Mouse (Mus musculus): ENCODE data around the gene Calml3. TPM values are rescaled to one million over a fixed set of nuclear protein-coding genes. Genes with fewer than 3 reads are reported as not detected.
"Not testable (repeated sequence)": the region's sequence is repeated elsewhere in the genome, so short reads cannot be mapped to it uniquely, and the experiment has no call there.

Calml3 gene
- not detected in 2 replicates for polyA plus RNA-seq (2012; ENCODE audit: insufficient read depth, low replicate concordance)

- H3K27me3 ChIP-seq (replicated peaks), result peaks cover 6% of the 10 kb centered on the region
- no peak within 1 kb of the TSS for H3K4me3 ChIP-seq (replicated peaks)
- no peaks in the 10 kb centered on the region for H3K36me3 ChIP-seq (replicated peaks; ENCODE audit: low read length)
- no peak for TF ChIP-seq FLI1 (IDR thresholded peaks at IDR 0.05; ENCODE audit: low read length)
- no peak for TF ChIP-seq GATA1 (IDR thresholded peaks at IDR 0.05; ENCODE audit: borderline replicate concordance, low read length)
- H3K4me1 ChIP-seq, result peaks cover 5% of the 10 kb centered on the region
- peaks cover 5% of the 10 kb centered on the region for H3K9me3 ChIP-seq
Observed at GRCm38 (mm10) chr13:3804186-3804585, at the start of gene Calml3. TSS of gene Calml3 (minus strand) at chr13:3804316.

DNA sequence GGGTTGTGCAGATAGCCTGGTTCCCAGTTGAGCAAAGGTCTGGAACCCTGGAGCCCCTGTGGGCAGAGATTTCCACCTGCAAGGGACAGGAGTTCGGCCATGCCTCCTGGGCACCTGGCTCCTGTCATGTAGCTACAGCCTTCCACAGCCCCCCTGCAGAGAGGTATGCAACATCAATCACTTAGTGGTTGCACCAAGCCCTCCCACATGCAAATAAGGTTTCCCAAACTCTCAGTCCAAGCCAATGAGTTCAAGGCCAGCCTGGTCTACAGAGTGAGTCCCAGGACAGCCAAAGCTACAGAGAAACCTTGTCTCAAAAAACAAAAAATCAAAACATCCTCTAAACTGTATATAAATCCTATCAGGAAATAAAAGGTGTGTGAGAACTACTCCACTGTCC is 46.2 kb upstream of the Calml3 start:
- no peak overlapping the region for H3K4me3 ChIP-seq (replicated peaks)
- H3K9me3 ChIP-seq, result 0 out of 2 replicates have a peak, but pooled peaks cover 2% of the 10 kb centered on the region
- no peak for TF ChIP-seq FLI1 (IDR thresholded peaks at IDR 0.05; ENCODE audit: low read length)
- no peak for TF ChIP-seq GATA1 (IDR thresholded peaks at IDR 0.05; ENCODE audit: borderline replicate concordance, low read length)
- H3K27me3 ChIP-seq (replicated peaks), result peaks cover 13% of the 10 kb centered on the region
- no peaks in the 10 kb centered on the region for H3K36me3 ChIP-seq (replicated peaks; ENCODE audit: low read length)
- peaks cover 9% of the 10 kb centered on the region; the same call in 1 of the 2 replicates for H3K4me1 ChIP-seq

DNA sequence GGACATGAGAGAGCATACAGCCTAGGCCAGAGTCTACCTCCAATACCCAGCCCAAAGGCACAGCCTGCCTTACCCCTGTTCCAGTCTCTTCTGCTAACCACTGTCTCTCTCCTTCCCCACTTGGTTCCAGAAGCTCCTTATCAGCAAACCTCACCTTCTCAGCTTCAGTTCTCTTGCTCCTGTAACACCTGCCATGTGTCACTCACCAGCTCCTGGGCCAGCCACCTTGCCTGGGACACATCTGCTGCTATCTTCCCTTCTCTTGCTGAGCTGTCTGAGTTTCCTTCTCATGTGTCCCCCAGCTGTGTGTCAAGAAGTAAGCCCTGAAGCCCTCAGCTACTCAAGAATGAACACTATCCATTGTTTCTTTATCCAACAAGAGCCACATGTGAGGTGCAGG is 36.5 kb upstream of the Calml3 start:
- not testable (repeated sequence) for H3K4me3 ChIP-seq (replicated peaks); H3K9me3 ChIP-seq; H3K4me1 ChIP-seq; H3K36me3 ChIP-seq (replicated peaks; ENCODE audit: low read length)
- H3K27me3 ChIP-seq (replicated peaks), result peaks cover 12% of the 10 kb centered on the region

DNA sequence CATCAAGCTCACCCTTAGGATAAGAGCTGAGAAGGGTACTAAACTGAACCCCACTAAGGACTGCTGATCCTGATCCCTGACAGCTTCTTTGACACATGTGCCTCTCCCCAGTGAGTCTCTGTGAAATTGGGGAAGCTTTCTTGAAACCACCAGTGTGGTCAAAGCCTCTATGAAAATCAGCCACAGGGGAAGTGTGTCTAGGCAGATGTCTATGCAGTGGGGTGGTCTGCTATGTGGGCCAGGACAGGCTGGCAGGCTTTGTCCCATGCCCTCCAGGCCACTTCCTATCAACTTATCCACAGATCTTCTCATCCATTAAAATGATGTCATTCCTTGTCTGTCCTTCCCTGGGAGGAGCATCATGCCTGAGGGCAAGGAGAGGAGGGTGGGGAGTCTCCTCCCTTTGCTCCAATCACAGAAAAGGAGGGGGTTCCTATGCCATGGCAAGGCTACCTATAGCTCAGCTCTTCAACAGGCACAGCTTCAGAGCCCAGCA is 33.2 kb upstream of the Calml3 start, which contains the start of gene Calm4:
TSS of gene Calm4 (plus strand) at position 446 of the 496 bp plus-strand sequence.
- H3K4me3 ChIP-seq (replicated peaks); H3K4me1 ChIP-seq; H3K9me3 ChIP-seq; H3K36me3 ChIP-seq (replicated peaks; ENCODE audit: low read length): not testable (repeated sequence)
- H3K27me3 ChIP-seq (replicated peaks), result peaks cover 14% of the 10 kb centered on the region

DNA sequence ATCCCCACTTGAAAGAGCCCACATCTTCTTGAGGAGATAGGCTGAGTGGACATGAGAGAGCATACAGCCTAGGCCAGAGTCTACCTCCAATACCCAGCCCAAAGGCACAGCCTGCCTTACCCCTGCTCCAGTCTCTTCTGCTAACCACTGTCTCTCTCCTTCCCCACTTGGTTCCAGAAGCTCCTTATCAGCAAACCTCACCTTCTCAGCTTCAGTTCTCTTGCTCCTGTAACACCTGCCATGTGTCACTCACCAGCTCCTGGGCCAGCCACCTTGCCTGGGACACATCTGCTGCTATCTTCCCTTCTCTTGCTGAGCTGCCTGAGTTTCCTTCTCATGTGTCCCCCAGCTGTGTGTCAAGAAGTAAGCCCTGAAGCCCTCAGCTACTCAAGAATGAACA is 29.5 kb upstream of the Calml3 start:
- peaks cover 32% of the 10 kb centered on the region for H3K27me3 ChIP-seq (replicated peaks)
- not testable (repeated sequence) for H3K4me3 ChIP-seq (replicated peaks); H3K9me3 ChIP-seq; H3K4me1 ChIP-seq; H3K36me3 ChIP-seq (replicated peaks; ENCODE audit: low read length)

DNA sequence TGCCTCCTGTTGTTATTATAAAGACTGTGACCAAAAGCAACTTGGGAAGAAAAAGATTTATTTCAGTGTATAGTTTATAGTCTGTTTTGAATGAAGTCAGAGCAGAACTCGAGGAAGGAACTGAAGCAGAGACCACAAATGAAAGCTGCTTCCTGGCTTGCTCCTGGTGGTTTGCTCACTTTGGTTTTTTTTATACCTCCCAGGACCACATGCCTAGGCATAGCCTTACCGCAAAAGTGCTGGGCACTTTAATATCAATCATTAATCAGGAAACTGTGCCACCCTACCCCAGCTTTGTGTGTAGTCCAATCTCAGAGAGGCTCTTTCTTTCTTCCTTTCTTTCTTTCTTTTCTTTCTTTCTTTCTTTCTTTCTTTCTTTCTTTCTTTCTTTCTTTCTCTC is 28.3 kb upstream of the Calml3 start:
- Histone ChIP-seq H3K4me3 (replicated peaks) (no peak overlapping the region), H3K36me3 (replicated peaks; ENCODE audit: low read length) (no peaks in the 10 kb centered on the region), H3K4me1 (no peaks in the 10 kb centered on the region; the same call in none of the 2 replicates), H3K27me3 (replicated peaks) (peaks cover 31% of the 10 kb centered on the region), H3K9me3 (no peaks in the 10 kb centered on the region)
- TF ChIP-seq FLI1 (IDR thresholded peaks at IDR 0.05; ENCODE audit: low read length) (no peak), GATA1 (IDR thresholded peaks at IDR 0.05; ENCODE audit: borderline replicate concordance, low read length) (no peak)

GRCm38 (mm10) chr13:3831994-3832393 is 27.9 kb upstream of the Calml3 start:
- no peaks in the 10 kb centered on the region for H3K36me3 ChIP-seq (replicated peaks; ENCODE audit: low read length)
- no peak for TF ChIP-seq GATA1 (IDR thresholded peaks at IDR 0.05; ENCODE audit: borderline replicate concordance, low read length)
- no peak for TF ChIP-seq FLI1 (IDR thresholded peaks at IDR 0.05; ENCODE audit: low read length)
- H3K27me3 ChIP-seq (replicated peaks), result peaks cover 31% of the 10 kb centered on the region
- no peaks in the 10 kb centered on the region; the same call in 1 of the 2 replicates for H3K4me1 ChIP-seq
- no peaks in the 10 kb centered on the region for H3K9me3 ChIP-seq
- no peak overlapping the region for H3K4me3 ChIP-seq (replicated peaks)

DNA sequence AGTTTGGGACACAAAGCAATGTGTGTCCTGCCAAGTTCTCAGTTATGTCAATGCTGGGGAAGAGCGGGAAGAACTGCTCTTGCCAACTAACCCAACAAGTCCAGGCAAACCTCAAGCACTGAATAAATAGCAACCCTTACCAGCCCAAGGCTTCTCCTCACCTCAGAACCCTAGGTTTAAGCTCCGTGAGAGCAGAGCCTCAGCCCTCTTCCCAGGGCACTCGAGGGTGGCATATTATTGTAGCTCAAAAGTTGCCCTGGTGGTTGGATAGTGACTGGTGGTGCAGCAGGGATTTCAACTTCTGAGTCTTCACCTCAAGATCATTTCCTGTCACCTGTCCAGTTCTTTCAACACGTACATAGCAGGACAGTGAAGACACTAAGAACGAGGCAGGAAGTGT is 27.4 kb upstream of the Calml3 start:
- H3K4me1 ChIP-seq, result no peaks in the 10 kb centered on the region; the same call in 1 of the 2 replicates
- no peaks in the 10 kb centered on the region for H3K9me3 ChIP-seq
- TF ChIP-seq GATA1 (IDR thresholded peaks at IDR 0.05; ENCODE audit: borderline replicate concordance, low read length), result no peak
- no peak for TF ChIP-seq FLI1 (IDR thresholded peaks at IDR 0.05; ENCODE audit: low read length)
- H3K4me3 ChIP-seq (replicated peaks), result no peak overlapping the region
- no peaks in the 10 kb centered on the region for H3K36me3 ChIP-seq (replicated peaks; ENCODE audit: low read length)
- peaks cover 32% of the 10 kb centered on the region for H3K27me3 ChIP-seq (replicated peaks)

- H3K4me1 ChIP-seq, result 0 out of 2 replicates have a peak, but pooled peaks cover 3% of the 10 kb centered on the region
- H3K36me3 ChIP-seq (replicated peaks; ENCODE audit: low read length), result no peaks in the 10 kb centered on the region
- no peak for TF ChIP-seq FLI1 (IDR thresholded peaks at IDR 0.05; ENCODE audit: low read length)
- TF ChIP-seq GATA1 (IDR thresholded peaks at IDR 0.05; ENCODE audit: borderline replicate concordance, low read length), result no peak
- H3K9me3 ChIP-seq, result no peaks in the 10 kb centered on the region
- H3K4me3 ChIP-seq (replicated peaks), result no peak overlapping the region
- peaks cover 18% of the 10 kb centered on the region for H3K27me3 ChIP-seq (replicated peaks)
Observed at GRCm38 (mm10) chr13:3825726-3826125, 21.6 kb upstream of the Calml3 start.

GRCm38 (mm10) chr13:3822105-3822504 is 18.0 kb upstream of the Calml3 start:
- Histone ChIP-seq H3K36me3 (replicated peaks; ENCODE audit: low read length) (no peaks in the 10 kb centered on the region), H3K27me3 (replicated peaks) (peaks cover 2% of the 10 kb centered on the region), H3K9me3 (no peaks in the 10 kb centered on the region), H3K4me1 (0 out of 2 replicates have a peak, but pooled peaks cover 3% of the 10 kb centered on the region), H3K4me3 (replicated peaks) (no peak overlapping the region)
- TF ChIP-seq GATA1 (IDR thresholded peaks at IDR 0.05; ENCODE audit: borderline replicate concordance, low read length) (no peak), FLI1 (IDR thresholded peaks at IDR 0.05; ENCODE audit: low read length) (no peak)

GRCm38 (mm10) chr13:3818740-3819076 is 14.6 kb upstream of the Calml3 start:
- no peaks in the 10 kb centered on the region for H3K9me3 ChIP-seq
- no peaks in the 10 kb centered on the region for H3K4me1 ChIP-seq
- H3K36me3 ChIP-seq (replicated peaks; ENCODE audit: low read length), result no peaks in the 10 kb centered on the region
- TF ChIP-seq GATA1 (IDR thresholded peaks at IDR 0.05; ENCODE audit: borderline replicate concordance, low read length) (no peak), FLI1 (IDR thresholded peaks at IDR 0.05; ENCODE audit: low read length) (no peak)
- no peaks in the 10 kb centered on the region for H3K27me3 ChIP-seq (replicated peaks)
- H3K4me3 ChIP-seq (replicated peaks), result no peak overlapping the region

Data from megakaryocyte, embryonic 14.5 days (primary cell).